Mouse (Mus musculus): ENCODE measurements around the gene Rec8. TPM values are rescaled to one million over a fixed set of nuclear protein-coding genes. Genes with fewer than 3 reads are reported as not detected.

Rec8 gene
- polyA plus RNA-seq (2015; fragmentation: Nextera tagmentation; extraction: Ambion mirVana) = 6.9 and 7.1 TPM in 2 replicates

GRCm38 (mm10) chr14:55617822-55618221, at the start of gene Rec8:
Gene Rec8 (plus strand): TSS chr14:55618037.
- peak within 1 kb of the TSS; percentile 56 for H3K4me2 ChIP-seq
- H3K4me1 ChIP-seq (replicated peaks) = peaks cover 10% of the 10 kb centered on the region
- peak; percentile 83 for ATAC-seq (replicated peaks; ENCODE audit: insufficient number of reproducible peaks, insufficient read depth, low FRiP score, low read depth)
- H3K27ac ChIP-seq = no peak within 1 kb of the TSS
- no peaks in the 10 kb centered on the region for H3K27me3 ChIP-seq
- H3K4me3 ChIP-seq = peak within 1 kb of the TSS; percentile 32
- peak within 1 kb of the TSS; percentile 29; the same call in 1 of the 2 replicates for H3K9ac ChIP-seq
- 15% methylated on average over 21 of the region's 21 CpGs for WGBS
- H3K36me3 ChIP-seq = no peaks in the 10 kb centered on the region
- H3K9me3 ChIP-seq (replicated peaks) = no peaks in the 10 kb centered on the region

GRCm38 (mm10) chr14:55570588-55570987, 47.2 kb upstream of the Rec8 start:
- H3K9ac ChIP-seq = no peak overlapping the region
- peaks cover 24% of the 10 kb centered on the region for H3K4me1 ChIP-seq (replicated peaks)
- H3K27me3 ChIP-seq = no peaks in the 10 kb centered on the region
- 71% methylated on average over 2 of the region's 2 CpGs for WGBS
- no peak overlapping the region for H3K4me3 ChIP-seq
- no peaks in the 10 kb centered on the region for H3K9me3 ChIP-seq (replicated peaks)
- no peak for ATAC-seq (replicated peaks; ENCODE audit: insufficient number of reproducible peaks, insufficient read depth, low FRiP score, low read depth)
- peak overlapping the region; percentile 39 for H3K27ac ChIP-seq
- H3K36me3 ChIP-seq = peaks cover 35% of the 10 kb centered on the region
- H3K4me2 ChIP-seq = no peak overlapping the region

GRCm38 (mm10) chr14:55571760-55572159, 46.1 kb upstream of the Rec8 start:
- H3K4me1 ChIP-seq (replicated peaks) = peaks cover 34% of the 10 kb centered on the region
- ATAC-seq (replicated peaks; ENCODE audit: insufficient number of reproducible peaks, insufficient read depth, low FRiP score, low read depth) = no peak
- H3K9me3 ChIP-seq (replicated peaks) = no peaks in the 10 kb centered on the region
- no peak overlapping the region for H3K9ac ChIP-seq
- H3K27ac ChIP-seq = no peak overlapping the region
- peaks cover 24% of the 10 kb centered on the region for H3K36me3 ChIP-seq
- no peak overlapping the region for H3K4me3 ChIP-seq
- H3K27me3 ChIP-seq = no peaks in the 10 kb centered on the region
- no peak overlapping the region for H3K4me2 ChIP-seq

DNA sequence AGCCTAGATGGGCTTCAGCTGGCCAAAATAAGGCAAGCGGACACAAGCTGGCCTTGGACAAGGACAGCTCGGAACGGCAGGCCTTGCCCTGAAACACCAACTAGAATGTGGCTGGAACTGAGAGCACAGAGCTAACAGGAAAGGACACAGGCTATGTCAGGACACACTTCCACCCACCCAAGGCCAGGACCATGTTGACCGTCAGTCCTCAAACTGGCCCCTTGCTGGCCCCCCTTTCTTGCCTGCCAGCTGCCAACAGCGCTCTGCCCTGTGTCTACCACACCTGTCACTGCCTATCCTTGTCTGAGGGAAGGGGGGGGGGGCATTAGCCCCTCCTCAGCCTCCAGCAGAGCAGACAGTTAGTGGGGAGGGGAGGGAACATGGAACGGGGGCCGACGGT, 42.5 kb upstream of the Rec8 start, which contains the start of gene Fitm1:
Gene Fitm1, plus strand, starts transcription at position 316 of the 400 bp plus-strand sequence.
- Histone ChIP-seq H3K27me3 (no peaks in the 10 kb centered on the region), H3K36me3 (peaks cover 6% of the 10 kb centered on the region; the same call in 1 of the 2 replicates), H3K9ac (peak within 1 kb of the TSS; percentile 65), H3K9me3 (replicated peaks) (no peaks in the 10 kb centered on the region), H3K27ac (peak within 1 kb of the TSS; percentile 98), H3K4me2 (peak within 1 kb of the TSS; percentile 64), H3K4me3 (peak within 1 kb of the TSS; percentile 51), H3K4me1 (replicated peaks) (peaks cover 47% of the 10 kb centered on the region)
- peak; percentile 62 for ATAC-seq (replicated peaks; ENCODE audit: insufficient number of reproducible peaks, insufficient read depth, low FRiP score, low read depth)
- WGBS = 40% methylated on average over 8 of the region's 8 CpGs

GRCm38 (mm10) chr14:55575711-55576110, 42.1 kb upstream of the Rec8 start:
- 28% methylated on average over 13 of the region's 13 CpGs for WGBS
- no peaks in the 10 kb centered on the region for H3K9me3 ChIP-seq (replicated peaks)
- H3K27me3 ChIP-seq = no peaks in the 10 kb centered on the region
- H3K27ac ChIP-seq = peak overlapping the region; percentile 98
- H3K4me2 ChIP-seq = peak overlapping the region; percentile 64
- ATAC-seq (replicated peaks; ENCODE audit: insufficient number of reproducible peaks, insufficient read depth, low FRiP score, low read depth) = 0 out of 2 replicates have a peak, but pooled peaks have one; percentile 28
- H3K4me3 ChIP-seq = peak overlapping the region; percentile 51
- peaks cover 43% of the 10 kb centered on the region for H3K4me1 ChIP-seq (replicated peaks)
- H3K9ac ChIP-seq = peak overlapping the region; percentile 65
- peaks cover 9% of the 10 kb centered on the region for H3K36me3 ChIP-seq

DNA sequence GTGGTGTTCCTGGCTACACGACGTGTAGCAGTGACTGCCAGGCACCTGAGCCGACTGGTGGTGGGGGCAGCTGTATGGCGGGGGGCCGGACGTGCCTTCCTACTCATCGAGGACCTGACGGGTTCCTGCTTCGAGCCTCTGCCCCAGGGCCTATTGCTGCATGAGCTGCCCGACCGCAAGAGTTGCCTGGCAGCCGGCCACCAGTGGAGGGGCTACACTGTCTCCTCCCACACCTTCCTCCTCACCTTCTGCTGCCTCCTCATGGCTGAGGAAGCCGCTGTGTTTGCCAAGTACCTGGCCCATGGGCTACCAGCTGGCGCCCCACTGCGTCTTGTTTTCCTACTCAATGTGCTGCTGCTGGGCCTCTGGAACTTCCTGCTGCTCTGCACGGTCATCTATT, 41.5 kb upstream of the Rec8 start:
- H3K4me2 ChIP-seq = peak overlapping the region; percentile 64
- peaks cover 39% of the 10 kb centered on the region for H3K4me1 ChIP-seq (replicated peaks)
- peak overlapping the region; percentile 65; the same call in 1 of the 2 replicates for H3K9ac ChIP-seq
- WGBS = 50% methylated on average over 16 of the region's 16 CpGs
- peak overlapping the region; percentile 98 for H3K27ac ChIP-seq
- H3K36me3 ChIP-seq = peaks cover 15% of the 10 kb centered on the region
- no peak for ATAC-seq (replicated peaks; ENCODE audit: insufficient number of reproducible peaks, insufficient read depth, low FRiP score, low read depth)
- no peaks in the 10 kb centered on the region for H3K9me3 ChIP-seq (replicated peaks)
- H3K27me3 ChIP-seq = no peaks in the 10 kb centered on the region
- peak overlapping the region; percentile 51 for H3K4me3 ChIP-seq

- Histone ChIP-seq H3K4me2 (peak within 1 kb of the TSS; percentile 78), H3K9ac (peak within 1 kb of the TSS; percentile 88), H3K4me3 (peak within 1 kb of the TSS; percentile 79), H3K36me3 (peaks cover 20% of the 10 kb centered on the region), H3K4me1 (replicated peaks) (peaks cover 39% of the 10 kb centered on the region), H3K27me3 (no peaks in the 10 kb centered on the region), H3K9me3 (replicated peaks) (no peaks in the 10 kb centered on the region), H3K27ac (peak within 1 kb of the TSS; percentile 98)
- ATAC-seq (replicated peaks; ENCODE audit: insufficient number of reproducible peaks, insufficient read depth, low FRiP score, low read depth) = peak; percentile 84
- under 1% methylated on average over 32 of the region's 32 CpGs for WGBS
Measured at GRCm38 (mm10) chr14:55577871-55578667, 39.8 kb upstream of the Rec8 start, which contains the start of gene Psme1. Gene Psme1 (plus strand): TSS chr14:55578123.

DNA sequence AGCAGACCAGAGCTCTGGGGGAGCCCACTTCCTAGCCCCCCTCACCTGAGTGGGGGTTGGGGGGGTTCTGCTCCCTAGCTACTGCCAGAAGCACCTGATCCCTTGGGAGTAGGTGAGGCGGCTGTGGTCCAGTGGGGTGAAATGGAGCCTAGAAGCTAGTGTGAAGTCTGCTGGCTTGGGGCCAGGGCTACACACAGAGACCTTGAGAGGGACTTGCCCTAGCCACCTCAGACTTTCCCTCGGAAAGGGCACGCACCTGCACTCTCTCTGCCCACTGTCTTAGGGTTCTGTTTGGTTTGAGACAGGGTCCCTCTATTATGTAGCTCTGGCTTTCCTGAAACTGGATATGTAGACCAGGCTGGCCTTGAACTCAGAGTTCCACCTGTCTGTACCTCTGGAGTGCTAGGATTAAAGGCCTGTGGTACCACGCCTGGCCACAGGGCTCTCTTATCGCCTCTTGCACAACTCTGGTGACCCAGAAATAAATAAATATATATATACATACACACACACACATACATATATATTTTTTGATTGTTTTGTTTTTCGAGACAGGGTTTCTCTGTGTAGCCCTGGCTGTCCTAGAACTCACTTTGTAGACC, 39.1 kb upstream of the Rec8 start:
- Histone ChIP-seq H3K4me2 (peak overlapping the region; percentile 78), H3K36me3 (peaks cover 20% of the 10 kb centered on the region), H3K9ac (peak overlapping the region; percentile 88), H3K27me3 (no peaks in the 10 kb centered on the region), H3K27ac (peak overlapping the region; percentile 86), H3K4me1 (replicated peaks) (peaks cover 39% of the 10 kb centered on the region), H3K4me3 (peak overlapping the region; percentile 79), H3K9me3 (replicated peaks) (no peaks in the 10 kb centered on the region)
- peak; percentile 28 for ATAC-seq (replicated peaks; ENCODE audit: insufficient number of reproducible peaks, insufficient read depth, low FRiP score, low read depth)
- WGBS = 22% methylated on average over 6 of the region's 6 CpGs

DNA sequence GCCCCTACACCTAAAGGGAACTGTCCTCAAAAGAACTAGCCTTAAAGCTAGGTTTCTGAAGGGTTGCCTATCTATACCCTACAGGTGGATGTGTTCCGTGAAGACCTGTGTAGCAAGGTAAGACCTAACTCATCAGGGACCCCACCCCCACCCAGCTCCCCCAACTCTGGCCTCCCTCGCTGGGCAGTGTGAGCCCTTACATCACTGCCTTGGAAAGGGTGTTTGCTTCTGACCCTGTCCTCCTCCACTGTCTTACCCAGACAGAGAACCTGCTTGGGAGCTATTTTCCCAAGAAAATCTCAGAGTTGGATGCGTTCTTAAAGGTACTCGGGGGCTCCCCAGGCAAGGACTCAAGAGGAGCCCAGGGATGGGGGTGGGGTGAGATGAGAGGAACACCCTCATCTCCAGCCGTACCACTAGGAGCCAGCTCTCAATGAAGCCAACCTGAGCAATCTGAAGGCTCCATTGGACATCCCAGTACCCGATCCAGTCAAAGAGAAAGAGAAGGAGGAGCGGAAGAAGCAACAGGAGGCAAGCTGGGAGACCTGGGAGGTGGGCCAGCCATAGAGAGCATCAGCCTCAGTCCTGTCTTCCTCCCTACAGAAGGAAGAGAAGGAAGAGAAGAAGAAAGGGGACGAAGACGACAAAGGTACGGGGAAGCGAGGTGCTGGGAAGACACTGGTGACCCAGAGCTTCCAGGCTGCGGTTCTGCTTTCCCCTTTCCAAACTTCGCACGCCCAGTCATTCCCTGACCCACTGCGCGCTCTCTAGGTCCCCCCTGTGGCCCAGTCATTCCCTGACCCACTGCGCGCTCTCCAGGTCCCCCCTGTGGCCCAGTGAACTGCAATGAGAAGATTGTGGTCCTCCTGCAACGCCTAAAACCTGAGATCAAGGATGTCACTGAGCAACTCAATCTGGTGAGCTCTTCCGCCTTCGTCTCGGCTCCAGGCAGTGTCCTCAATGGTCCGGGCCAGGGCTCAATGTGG, 38.0 kb upstream of the Rec8 start:
- Histone ChIP-seq H3K4me2 (no peak overlapping the region), H3K27me3 (no peaks in the 10 kb centered on the region), H3K27ac (no peak overlapping the region), H3K36me3 (peaks cover 20% of the 10 kb centered on the region), H3K9ac (no peak overlapping the region), H3K4me1 (replicated peaks) (peaks cover 37% of the 10 kb centered on the region), H3K4me3 (peak overlapping the region; percentile 79; the same call in 1 of the 2 replicates), H3K9me3 (replicated peaks) (no peaks in the 10 kb centered on the region)
- 84% methylated on average over 23 of the region's 23 CpGs for WGBS
- no peak for ATAC-seq (replicated peaks; ENCODE audit: insufficient number of reproducible peaks, insufficient read depth, low FRiP score, low read depth)

DNA sequence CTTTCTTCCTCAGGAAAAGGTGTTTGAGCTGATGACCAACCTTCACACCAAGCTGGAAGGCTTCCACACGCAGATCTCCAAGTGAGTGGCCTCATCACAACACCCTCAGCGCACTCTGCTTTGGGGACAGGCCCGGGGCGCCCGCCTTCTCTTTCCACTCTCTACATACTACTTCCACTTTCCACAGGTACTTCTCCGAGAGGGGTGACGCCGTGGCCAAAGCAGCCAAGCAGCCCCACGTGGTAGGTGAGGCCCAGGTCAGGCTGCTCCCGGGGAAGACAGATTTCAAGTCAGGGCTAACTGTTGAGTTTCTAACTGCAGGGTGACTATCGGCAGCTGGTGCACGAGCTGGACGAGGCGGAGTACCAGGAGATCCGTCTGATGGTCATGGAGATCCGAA, 37.1 kb upstream of the Rec8 start:
- no peak overlapping the region for H3K4me3 ChIP-seq
- H3K36me3 ChIP-seq = peaks cover 20% of the 10 kb centered on the region
- ATAC-seq (replicated peaks; ENCODE audit: insufficient number of reproducible peaks, insufficient read depth, low FRiP score, low read depth) = no peak
- 89% methylated on average over 16 of the region's 16 CpGs for WGBS
- H3K9ac ChIP-seq = no peak overlapping the region
- H3K27me3 ChIP-seq = no peaks in the 10 kb centered on the region
- no peak overlapping the region for H3K27ac ChIP-seq
- peaks cover 34% of the 10 kb centered on the region for H3K4me1 ChIP-seq (replicated peaks)
- no peaks in the 10 kb centered on the region for H3K9me3 ChIP-seq (replicated peaks)
- H3K4me2 ChIP-seq = no peak overlapping the region
